Mouse (Mus musculus): Measurements from ENCODE around the gene Dab1. TPM values are rescaled to one million over a fixed set of nuclear protein-coding genes. Genes with fewer than 3 reads are reported as not detected.

The Dab1 gene
- total and polyA plus RNA-seq, 2 experiments from 2014 or later = 47.9 to 109 TPM

DNA sequence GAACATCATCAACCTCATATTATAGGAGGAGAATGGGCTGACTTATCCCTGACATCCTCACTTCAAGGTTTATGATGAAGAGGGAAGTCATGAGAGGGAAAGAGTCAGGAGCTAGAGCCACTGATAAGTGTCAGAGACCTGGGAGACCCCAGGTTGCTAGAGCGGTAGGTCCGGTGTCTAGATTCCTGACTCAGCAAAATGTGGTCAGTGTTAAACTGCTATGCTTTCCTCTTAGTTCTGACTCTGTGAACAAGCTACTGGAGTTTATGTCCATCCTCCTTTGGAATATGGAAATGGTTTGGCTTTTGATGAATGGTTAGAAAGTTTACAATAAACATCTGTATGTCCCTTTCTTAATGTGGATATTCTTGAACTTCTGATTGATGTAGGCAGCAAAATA, 985.1 kb downstream of the Dab1 start:
- no peaks in the 10 kb centered on the region for H3K9me3 ChIP-seq (ENCODE audit: low read length)
- no peak overlapping the region for H3K27ac ChIP-seq (ENCODE audit: low read depth, low read length)
- no peak overlapping the region for H3K4me2 ChIP-seq (ENCODE audit: low read depth, low read length, poor library complexity, severe bottlenecking)
- H3K4me1 ChIP-seq (ENCODE audit: insufficient read depth, low read length) = no peaks in the 10 kb centered on the region
- no peak overlapping the region for H3K9ac ChIP-seq (replicated peaks; ENCODE audit: low read length, poor library complexity, severe bottlenecking)
- no peak overlapping the region for H3K4me3 ChIP-seq (ENCODE audit: low read depth, low read length)
- ATAC-seq (ENCODE audit: low FRiP score) = no peak
- no peak for DNase-seq (ENCODE audit: low spot score)
- no peak for TF ChIP-seq CTCF (IDR thresholded peaks at IDR 0.05)
- 88% methylated on average over 2 of the region's 2 CpGs for WGBS
- no peaks in the 10 kb centered on the region for H3K27me3 ChIP-seq (ENCODE audit: insufficient read depth, low read length)
- no peaks in the 10 kb centered on the region for H3K36me3 ChIP-seq (ENCODE audit: insufficient read depth, low read length)

GRCm38 (mm10) chr4:104606881-104607280, 987.7 kb downstream of the Dab1 start:
- H3K27me3 ChIP-seq (ENCODE audit: insufficient read depth, low read length) = no peaks in the 10 kb centered on the region
- no peak for ATAC-seq (ENCODE audit: low FRiP score)
- no peak overlapping the region for H3K4me2 ChIP-seq (ENCODE audit: low read depth, low read length, poor library complexity, severe bottlenecking)
- H3K9me3 ChIP-seq (ENCODE audit: low read length) = no peaks in the 10 kb centered on the region
- no peaks in the 10 kb centered on the region for H3K4me1 ChIP-seq (ENCODE audit: insufficient read depth, low read length)
- H3K4me3 ChIP-seq (ENCODE audit: low read depth, low read length) = no peak overlapping the region
- H3K27ac ChIP-seq (ENCODE audit: low read depth, low read length) = 0 out of 2 replicates have a peak overlapping the region, but pooled peaks have one; percentile 12
- H3K9ac ChIP-seq (replicated peaks; ENCODE audit: low read length, poor library complexity, severe bottlenecking) = no peak overlapping the region
- DNase-seq (ENCODE audit: low spot score) = no peak
- no peaks in the 10 kb centered on the region for H3K36me3 ChIP-seq (ENCODE audit: insufficient read depth, low read length)
- no peak for TF ChIP-seq CTCF (IDR thresholded peaks at IDR 0.05)
- WGBS = 40% methylated on average over 8 of the region's 8 CpGs

- Histone ChIP-seq H3K4me2 (ENCODE audit: low read depth, low read length, poor library complexity, severe bottlenecking) (no peak overlapping the region), H3K27ac (ENCODE audit: low read depth, low read length) (no peak overlapping the region; the same call in 1 of the 2 replicates), H3K27me3 (ENCODE audit: insufficient read depth, low read length) (no peaks in the 10 kb centered on the region), H3K4me3 (ENCODE audit: low read depth, low read length) (no peak overlapping the region), H3K4me1 (ENCODE audit: insufficient read depth, low read length) (no peaks in the 10 kb centered on the region), H3K9ac (replicated peaks; ENCODE audit: low read length, poor library complexity, severe bottlenecking) (no peak overlapping the region), H3K9me3 (ENCODE audit: low read length) (no peaks in the 10 kb centered on the region), H3K36me3 (ENCODE audit: insufficient read depth, low read length) (no peaks in the 10 kb centered on the region)
- TF ChIP-seq CTCF (IDR thresholded peaks at IDR 0.05) = no peak
- ATAC-seq (ENCODE audit: low FRiP score) = no peak
- peak; percentile 22 for DNase-seq (ENCODE audit: low spot score)
- 69% methylated on average over 5 of the region's 5 CpGs for WGBS
Measured at GRCm38 (mm10) chr4:104607636-104608035, 988.5 kb downstream of the Dab1 start.

- no peak overlapping the region for H3K4me2 ChIP-seq (ENCODE audit: low read depth, low read length, poor library complexity, severe bottlenecking)
- no peak for TF ChIP-seq CTCF (IDR thresholded peaks at IDR 0.05)
- no peak overlapping the region for H3K27ac ChIP-seq (ENCODE audit: low read depth, low read length)
- ATAC-seq (ENCODE audit: low FRiP score) (no peak), DNase-seq (ENCODE audit: low spot score) (no peak)
- WGBS = 85% methylated on average over 5 of the region's 5 CpGs
- H3K9me3 ChIP-seq (ENCODE audit: low read length) = no peaks in the 10 kb centered on the region
- no peak overlapping the region for H3K9ac ChIP-seq (replicated peaks; ENCODE audit: low read length, poor library complexity, severe bottlenecking)
- 0 out of 2 replicates have a peak, but pooled peaks cover 4% of the 10 kb centered on the region for H3K36me3 ChIP-seq (ENCODE audit: insufficient read depth, low read length)
- no peaks in the 10 kb centered on the region for H3K4me1 ChIP-seq (ENCODE audit: insufficient read depth, low read length)
- H3K27me3 ChIP-seq (ENCODE audit: insufficient read depth, low read length) = no peaks in the 10 kb centered on the region
- H3K4me3 ChIP-seq (ENCODE audit: low read depth, low read length) = no peak overlapping the region
Measured at GRCm38 (mm10) chr4:104619452-104619851, 1000.3 kb downstream of the Dab1 start.

DNA sequence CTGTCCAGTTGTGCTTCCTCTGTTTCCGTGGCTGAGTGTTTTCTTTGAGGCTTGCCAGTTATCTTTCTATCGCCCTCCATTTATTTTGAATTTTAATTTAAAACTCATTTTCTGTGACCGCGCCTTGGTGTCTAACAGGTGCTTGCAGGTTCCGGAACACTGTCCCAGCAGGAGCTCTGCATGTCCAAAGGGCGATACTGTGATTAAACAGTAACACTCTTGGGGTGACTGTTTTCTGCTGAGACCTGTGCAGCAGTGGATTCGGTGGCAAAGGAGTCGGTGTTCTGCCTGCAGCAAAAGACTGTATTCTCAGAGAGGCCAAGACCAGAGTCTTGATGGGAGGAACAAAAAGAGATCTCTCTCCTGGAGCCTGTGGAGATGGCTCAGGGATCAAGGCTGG, 1006.2 kb downstream of the Dab1 start:
- H3K4me2 ChIP-seq (ENCODE audit: low read depth, low read length, poor library complexity, severe bottlenecking) = no peak overlapping the region
- H3K9ac ChIP-seq (replicated peaks; ENCODE audit: low read length, poor library complexity, severe bottlenecking) = no peak overlapping the region
- no peaks in the 10 kb centered on the region for H3K36me3 ChIP-seq (ENCODE audit: insufficient read depth, low read length)
- no peak for ATAC-seq (ENCODE audit: low FRiP score)
- H3K27ac ChIP-seq (ENCODE audit: low read depth, low read length) = no peak overlapping the region
- no peaks in the 10 kb centered on the region for H3K4me1 ChIP-seq (ENCODE audit: insufficient read depth, low read length)
- no peak for TF ChIP-seq CTCF (IDR thresholded peaks at IDR 0.05)
- no peak for DNase-seq (ENCODE audit: low spot score)
- H3K4me3 ChIP-seq (ENCODE audit: low read depth, low read length) = no peak overlapping the region
- 78% methylated on average over 8 of the region's 8 CpGs for WGBS
- no peaks in the 10 kb centered on the region for H3K27me3 ChIP-seq (ENCODE audit: insufficient read depth, low read length)
- H3K9me3 ChIP-seq (ENCODE audit: low read length) = no peaks in the 10 kb centered on the region

DNA sequence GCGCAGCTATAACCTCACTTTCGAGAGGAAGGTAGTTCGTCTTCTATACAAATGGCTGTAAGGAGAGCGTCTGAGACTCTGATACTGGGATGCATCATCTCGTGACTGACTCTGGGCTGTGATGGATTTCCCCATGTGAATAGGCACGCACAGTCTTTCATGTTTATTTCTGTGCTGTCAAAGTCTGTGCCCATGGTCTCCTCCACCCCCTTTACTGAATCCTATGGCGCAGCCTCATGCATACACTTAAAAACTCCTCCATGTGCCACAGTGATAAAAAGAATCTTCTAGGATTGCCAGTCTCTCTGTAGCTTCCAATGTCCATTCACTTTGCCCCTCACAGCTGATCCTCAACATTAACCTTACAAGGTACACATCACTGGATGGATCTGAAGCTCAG, 1009.5 kb downstream of the Dab1 start:
- WGBS = 67% methylated on average over 7 of the region's 7 CpGs
- Histone ChIP-seq H3K9ac (replicated peaks; ENCODE audit: low read length, poor library complexity, severe bottlenecking) (no peak overlapping the region), H3K27ac (ENCODE audit: low read depth, low read length) (no peak overlapping the region), H3K4me2 (ENCODE audit: low read depth, low read length, poor library complexity, severe bottlenecking) (no peak overlapping the region), H3K36me3 (ENCODE audit: insufficient read depth, low read length) (no peaks in the 10 kb centered on the region), H3K4me1 (ENCODE audit: insufficient read depth, low read length) (no peaks in the 10 kb centered on the region), H3K27me3 (ENCODE audit: insufficient read depth, low read length) (no peaks in the 10 kb centered on the region), H3K9me3 (ENCODE audit: low read length) (no peaks in the 10 kb centered on the region), H3K4me3 (ENCODE audit: low read depth, low read length) (no peak overlapping the region)
- no peak for DNase-seq (ENCODE audit: low spot score)
- no peak for ATAC-seq (ENCODE audit: low FRiP score)
- TF ChIP-seq CTCF (IDR thresholded peaks at IDR 0.05) = no peak
